Mouse (Mus musculus) MEL-GATA-1-ER (cell line): ENCODE data around the gene Armc8.

Experiments
- DNase-seq: peaks from one replicate; pipeline ENCODE4 v3.0.0-alpha.2; 2012; ENCODE audit warnings: low read depth; ENCODE audit errors: extremely low read depth

The Armc8 gene

DNA sequence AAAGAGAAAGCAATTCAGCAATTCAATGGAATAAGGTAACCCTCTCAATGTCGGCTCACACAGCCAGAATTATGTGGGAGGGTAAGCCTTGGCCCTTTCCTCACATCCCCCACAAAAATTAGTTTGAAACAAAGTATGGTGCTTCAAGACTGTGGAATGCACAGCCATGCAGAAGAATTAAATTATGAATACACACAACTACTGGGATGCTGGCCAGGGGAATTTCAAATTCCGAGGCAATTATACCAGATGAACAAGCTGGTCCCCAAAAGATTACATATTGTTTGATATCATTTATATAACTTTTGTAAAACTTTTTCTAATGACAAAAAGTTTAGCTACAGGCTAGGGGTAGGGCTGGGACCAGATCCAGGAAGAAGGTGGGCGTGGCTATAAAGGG lies 121.4 kb downstream of the Armc8 start:
- no peak for DNase-seq

DNA sequence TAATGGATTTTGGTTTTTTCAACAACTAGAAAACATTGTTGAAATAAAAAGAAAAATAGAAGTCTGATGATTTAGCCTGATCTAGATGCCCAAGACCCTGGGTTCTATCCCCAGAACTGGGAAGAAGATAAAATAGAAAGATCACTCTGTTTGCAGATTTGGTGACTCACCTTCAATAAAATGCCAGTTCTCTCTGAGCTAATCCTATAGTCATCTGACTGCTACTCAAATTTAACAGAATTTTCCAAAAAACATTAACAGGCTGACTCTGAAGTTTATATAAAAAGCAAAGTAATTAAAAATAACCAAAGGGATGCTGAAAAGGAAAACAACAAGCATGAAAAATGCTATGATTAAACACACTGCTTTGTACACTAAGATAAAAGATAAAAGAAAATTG lies 122.4 kb downstream of the Armc8 start:
- no peak for DNase-seq

DNA sequence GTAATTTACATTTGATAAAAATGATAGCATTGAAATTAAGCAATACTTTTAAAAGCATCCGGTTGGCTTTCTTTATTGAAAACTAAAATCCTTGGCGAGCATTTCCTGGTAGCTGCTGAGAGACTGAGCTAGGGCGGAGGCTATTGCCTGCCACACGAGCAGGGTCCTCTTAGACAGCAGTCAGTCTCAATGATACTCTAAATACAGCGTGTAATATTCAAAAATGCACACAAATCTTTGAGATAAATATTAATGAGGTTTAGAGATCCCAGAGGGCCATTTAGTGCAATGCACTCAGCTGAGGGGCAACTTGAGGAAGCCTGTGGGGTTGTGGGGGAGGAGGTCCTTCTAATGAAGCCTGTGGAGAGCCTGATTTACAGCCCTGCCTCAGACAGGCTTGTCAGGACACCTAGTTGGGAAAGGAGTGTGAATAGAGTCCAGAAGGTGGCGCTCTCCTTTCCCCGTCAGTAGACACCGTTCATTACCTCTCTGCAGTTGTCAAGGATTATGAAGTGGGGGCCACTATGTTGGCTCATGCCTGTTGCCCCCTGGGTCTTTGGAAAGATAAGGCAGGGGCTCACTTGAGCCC lies 124.0 kb downstream of the Armc8 start:
- DNase-seq: no peak

DNA sequence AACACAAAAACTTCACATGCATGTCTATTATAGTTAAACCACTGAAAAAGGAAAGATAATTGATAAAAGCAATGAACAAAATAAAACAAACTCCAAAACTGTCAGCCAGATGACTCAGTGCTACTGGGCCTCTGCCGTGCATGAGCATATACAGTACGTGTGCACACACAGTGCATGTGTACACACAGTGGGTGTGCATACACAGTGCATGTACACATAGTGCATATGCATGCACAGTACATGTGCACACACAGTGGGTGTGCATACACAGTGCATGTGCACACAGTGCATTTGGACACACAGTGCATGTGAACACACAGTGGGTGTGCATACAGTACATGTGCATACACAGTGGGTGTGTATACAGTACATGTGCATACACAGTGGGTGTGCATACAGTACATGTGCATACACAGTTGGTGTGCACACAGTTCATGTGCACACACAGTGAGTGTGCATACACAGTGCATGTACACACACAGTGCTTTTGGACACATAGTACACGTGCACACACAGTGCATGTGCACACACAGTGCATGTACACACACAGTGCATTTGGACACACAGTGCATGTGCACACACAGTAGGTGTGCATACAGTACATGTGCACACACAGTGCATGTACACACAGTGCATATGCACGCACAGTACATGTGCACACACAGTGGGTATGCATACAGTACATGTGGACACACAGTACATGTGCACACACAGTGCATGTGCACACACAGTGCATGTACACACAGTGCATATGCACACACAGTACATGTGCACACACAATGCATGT lies 126.9 kb downstream of the Armc8 start:
- no peak for DNase-seq

DNA sequence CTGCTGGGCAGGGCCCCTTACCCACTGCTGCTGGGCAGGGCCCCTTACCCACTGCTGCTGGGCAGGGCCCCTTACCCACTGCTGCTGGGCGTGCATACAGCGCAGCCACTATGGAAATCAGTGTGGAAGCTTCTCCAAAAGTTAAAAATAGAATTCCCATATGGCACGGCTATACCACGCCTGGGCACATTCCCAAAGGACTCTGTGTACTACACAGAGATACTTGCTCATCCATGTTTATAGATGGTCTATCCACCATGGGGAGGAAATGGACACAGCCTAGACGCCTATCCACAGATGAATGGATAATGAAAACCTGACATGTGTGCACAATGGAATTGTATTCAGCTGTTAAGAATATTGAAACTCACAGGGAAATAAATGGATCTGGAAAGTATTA lies 127.8 kb downstream of the Armc8 start:
- DNase-seq: no peak

DNA sequence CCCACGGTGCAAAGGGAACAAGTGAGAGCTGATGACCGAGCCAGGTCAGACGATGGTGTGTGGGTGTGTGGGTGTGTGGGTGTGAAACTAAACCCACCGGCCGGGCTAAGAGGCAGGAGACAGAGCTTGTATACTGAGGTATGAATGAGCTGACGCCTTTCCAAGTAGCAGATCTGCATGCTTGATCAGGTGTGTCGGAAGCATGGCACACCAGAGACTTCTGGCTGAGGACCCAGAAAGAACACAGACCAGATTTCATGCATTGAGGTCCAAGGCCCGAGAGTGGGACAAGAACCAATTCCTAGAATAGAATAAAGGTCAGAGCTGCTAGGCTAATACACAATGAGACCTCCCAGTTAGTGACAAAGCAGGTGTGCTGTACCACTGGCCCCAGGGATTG lies 129.6 kb downstream of the Armc8 start:
- DNase-seq: no peak

DNA sequence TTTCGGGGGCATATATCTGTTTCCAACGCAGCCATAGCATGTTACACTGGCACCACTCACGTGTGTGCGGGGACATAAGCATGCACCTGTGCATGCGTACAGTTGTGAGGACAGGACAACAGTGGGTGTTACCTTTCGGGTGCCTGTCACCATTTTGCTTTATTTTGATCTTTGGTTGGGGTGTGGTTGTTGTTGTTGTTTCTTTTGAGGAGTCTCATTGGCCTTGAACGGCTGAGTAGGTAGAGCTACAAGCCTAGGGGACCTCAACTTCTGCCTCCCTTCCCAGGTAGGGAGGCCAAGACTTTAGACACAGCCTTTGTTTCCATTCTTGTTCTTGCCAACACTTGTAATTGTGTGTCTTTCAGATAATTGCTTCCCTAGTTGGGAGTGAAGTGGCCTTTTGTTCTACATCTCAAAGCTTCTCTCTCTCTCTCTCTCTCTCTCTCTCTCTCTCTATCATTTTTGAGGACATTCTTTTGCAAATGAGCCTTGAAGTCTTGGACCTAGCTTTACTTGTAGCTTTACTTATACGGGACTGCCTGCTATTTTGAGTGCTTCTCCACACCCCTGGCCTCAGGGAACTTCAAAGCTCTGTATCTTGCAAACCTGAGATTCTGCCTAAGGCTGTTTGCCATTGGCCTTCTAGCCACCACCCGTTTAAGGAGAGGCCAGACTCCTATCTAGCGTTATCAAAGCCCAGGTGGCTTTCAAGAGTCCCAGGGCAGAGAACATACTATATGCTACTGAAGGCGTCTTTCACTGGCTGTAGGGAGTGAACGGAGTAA lies 130.7 kb downstream of the Armc8 start:
- DNase-seq: no peak

DNA sequence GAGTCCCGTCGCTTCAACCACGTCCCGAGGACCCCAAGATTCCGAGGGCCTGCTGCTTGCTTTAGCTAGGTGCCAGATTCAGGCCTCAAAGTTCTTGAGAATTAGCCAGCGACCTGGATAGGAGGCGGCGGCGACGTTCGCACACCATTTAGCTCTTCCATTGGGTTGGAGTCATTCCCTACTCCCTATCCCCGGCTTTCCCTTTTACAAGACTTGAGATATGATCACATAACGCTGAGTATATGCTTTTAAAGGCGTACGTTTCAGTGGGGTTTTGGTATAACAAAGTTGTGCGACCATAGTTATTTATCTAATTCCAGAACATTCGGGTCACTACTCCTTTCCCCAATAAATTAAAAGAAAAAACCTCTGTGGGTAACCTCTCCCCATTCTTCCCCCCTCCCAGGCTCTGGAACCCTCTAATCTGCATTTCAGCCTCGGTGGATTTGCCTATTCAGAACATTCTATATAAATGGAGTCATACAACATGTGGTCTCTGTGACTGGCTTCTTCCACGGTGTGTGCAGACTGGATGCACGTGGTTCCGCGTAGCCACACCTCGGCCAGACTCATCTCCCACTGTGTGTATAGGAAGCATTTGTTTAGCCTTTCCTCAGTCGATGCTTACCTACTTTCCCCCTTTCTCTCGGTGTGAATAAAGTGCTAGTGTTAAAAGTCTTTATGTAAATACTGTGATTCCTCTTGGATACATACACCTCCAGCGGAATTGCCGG lies 131.5 kb downstream of the Armc8 start, which contains the start of gene Mras:
Gene Mras (minus strand): TSS at position 351 of the 734 bp plus-strand sequence.
- DNase-seq: no peak

DNA sequence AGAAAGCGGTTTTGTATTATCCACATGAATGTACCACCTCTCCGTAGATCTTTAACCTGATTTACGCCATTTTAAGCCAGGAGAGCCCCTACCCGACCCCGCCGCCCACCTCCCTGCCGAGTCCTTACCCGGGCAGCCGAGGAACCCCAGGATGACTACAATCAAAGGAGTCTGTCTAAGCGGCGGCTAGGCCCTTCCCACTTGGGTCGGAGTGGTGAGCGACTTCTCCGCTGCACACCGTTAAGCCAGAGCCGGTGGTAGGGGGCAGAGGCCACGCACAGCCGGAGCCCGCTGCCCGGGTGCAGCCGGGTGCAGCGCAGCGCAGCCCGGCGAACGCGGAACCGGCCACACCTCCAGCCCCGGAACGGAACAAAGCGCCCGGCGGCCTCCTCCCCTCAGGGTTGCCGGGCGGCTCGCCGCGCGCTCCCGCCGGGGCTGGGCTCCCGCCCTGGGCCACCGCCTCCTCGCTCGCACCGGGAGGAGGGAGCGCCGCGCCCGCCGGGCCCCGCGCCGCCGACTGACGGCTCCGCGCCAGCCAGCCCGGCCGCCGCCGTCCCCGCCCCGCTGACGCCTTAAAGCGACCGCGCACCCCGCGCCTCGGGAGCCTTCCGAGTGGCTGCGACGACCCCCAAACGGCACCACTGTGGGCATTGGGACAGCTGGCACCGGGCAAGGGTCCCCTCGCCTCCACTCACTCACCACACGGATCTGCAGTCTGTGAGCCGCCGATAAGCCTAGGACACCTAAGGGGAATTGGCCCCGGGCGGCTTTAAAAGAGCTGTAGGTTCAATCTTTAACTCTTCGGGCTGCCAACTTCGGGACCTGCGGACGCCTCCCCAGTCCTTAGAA lies 132.3 kb downstream of the Armc8 start:
- no peak for DNase-seq

DNA sequence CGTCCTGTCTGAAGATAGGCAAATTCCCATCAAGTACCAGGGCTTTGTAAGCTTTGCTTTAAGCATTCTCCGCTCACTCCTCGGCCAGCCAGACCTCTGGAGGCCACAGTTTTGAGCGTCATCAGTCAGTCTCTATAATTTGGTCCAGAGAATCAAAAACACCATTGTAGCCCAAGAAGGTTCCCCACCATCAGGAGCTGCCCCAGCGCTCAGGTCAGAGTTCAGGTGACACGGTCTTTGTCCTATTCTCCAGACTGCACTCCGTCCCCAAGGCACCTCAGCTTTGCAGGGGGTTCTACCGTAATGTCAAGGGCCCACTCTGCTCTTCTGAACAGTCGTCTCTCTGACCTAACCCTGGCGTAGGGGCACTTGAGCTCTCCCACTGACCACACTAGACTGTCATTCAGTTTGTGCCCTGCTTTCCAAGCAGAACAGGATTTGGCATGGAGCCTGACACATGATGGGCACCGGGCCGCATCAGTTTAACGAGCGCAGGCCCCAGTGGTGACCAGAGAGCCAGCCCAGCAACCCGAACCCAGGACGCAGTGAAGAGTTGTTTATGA lies 133.0 kb downstream of the Armc8 start:
- DNase-seq: no peak

DNA sequence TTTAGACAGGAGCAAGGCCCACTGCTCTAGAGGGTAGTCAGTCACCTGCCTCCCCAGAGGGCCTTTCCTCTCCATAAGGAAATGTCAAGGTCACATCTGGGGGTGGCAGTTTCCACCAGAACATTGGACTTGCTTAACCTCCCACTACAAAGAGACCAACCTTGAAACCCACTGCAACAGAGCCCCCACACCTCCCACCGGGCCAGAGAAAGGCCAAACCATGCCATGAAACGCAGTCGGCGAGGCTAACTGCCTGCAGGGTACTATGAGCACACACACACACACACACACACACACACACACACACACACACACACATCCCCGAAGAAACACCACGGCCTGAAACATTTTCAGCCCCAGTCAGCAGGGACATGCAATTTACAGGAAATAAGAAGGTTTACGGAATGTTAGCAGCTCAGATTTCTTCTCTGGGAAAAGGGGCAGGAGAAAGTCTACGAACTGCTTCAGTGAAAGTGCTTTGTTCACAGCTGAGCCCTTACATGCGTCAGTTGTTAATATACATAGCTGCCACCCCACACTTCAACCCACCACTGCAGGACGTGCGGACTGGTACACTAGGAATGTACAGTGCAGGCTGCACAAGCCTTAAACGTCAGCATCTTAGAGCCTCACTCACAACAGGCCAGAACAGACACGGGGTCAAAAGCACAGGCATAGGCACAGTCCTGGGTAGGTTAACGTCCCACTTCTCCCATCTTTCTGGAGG lies 133.6 kb downstream of the Armc8 start:
- DNase-seq: no peak

DNA sequence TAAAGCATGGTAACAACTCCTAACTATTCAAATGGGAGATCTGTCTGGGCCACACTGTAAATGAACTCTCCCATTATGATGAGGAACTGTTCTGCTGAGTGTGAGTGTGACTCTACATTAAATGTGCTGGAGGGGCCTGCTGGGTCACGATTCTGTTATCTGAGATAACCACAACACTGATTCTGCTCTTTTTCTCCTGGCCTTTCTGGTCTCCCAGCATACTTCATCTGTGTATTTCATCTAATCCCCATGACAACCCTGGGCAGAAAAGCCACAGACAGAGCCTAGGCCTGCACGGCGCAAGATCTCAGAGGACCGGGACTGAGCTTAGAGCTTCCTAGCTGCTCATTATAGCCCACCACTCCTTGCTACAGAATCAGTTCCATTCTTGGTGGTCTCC lies 136.2 kb downstream of the Armc8 start:
- no peak for DNase-seq

DNA sequence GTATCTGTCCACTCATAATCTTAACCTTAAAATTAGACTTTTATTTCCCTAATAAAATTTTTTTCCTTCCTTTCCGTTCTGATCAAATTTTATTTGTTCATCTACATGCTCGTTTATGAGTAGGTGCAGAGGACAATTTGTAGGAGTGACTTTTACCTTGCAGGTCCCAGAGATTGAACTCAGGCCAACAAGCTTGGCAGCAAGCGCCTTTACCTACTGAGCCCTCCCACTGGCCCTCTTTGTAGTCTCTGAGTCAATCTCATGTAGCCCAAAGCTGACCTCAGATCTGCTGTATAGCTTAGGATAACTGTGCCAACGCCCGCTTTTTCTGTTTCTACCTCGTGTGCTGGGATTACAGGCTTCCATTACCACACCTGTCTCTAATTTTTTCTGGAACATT lies 136.7 kb downstream of the Armc8 start:
- no peak for DNase-seq

DNA sequence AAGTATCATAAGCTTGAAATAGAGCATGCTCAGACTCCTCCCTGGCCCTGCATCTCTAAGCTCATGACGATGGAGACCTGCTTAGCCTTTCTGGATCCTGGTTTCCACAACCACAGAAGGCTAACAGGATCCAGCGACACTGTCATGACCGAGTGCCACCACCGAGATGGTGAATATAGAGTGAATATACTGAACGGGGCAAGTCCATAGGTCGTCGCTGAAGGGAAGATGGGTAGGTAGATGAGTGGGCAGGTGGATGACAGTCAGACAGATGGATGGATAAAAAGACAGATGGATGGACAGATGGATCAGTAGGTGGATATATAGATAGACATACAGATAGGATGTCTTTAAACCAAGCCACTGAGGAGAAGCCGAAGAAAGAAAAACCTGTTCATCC lies 137.4 kb downstream of the Armc8 start:
- no peak for DNase-seq

DNA sequence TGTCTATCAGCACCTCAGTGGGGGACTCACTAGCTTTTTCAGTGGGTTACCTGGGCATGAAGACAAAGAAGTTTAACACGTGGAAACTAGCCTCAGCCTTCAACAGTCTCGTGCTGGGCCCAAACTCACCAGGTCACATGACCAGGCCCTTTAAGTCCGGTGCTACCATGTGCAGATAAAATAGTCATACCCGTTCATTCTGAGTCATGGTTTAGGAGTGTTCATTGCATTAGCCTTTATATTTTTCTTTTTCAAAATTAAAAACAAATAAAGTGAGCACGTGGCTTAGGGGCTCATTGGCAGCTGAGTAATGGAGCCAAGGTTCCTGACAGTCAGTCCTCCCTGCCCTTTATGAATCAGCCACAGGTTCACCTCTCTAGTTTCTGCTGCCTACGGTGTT lies 137.9 kb downstream of the Armc8 start:
- DNase-seq: no peak

DNA sequence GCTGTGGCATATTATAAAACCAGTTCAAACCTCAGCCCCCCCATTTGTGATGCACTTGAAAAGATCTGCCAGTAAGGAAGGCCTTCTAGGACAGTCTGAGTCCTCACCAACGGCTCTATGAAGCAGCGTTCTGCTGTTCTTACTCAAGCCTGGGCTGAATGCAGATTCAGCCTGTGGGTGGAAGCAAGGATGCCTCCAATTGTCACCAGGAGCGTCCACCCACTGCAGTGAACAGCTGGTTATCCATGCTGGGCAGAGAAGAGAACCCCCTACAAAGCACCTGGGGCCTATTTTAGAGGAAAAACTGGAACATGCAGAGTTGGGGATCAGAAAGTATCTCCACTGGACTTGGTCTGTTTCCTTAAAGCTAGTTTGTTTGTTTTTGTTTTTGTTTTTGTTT lies 138.9 kb downstream of the Armc8 start:
- DNase-seq: no peak

DNA sequence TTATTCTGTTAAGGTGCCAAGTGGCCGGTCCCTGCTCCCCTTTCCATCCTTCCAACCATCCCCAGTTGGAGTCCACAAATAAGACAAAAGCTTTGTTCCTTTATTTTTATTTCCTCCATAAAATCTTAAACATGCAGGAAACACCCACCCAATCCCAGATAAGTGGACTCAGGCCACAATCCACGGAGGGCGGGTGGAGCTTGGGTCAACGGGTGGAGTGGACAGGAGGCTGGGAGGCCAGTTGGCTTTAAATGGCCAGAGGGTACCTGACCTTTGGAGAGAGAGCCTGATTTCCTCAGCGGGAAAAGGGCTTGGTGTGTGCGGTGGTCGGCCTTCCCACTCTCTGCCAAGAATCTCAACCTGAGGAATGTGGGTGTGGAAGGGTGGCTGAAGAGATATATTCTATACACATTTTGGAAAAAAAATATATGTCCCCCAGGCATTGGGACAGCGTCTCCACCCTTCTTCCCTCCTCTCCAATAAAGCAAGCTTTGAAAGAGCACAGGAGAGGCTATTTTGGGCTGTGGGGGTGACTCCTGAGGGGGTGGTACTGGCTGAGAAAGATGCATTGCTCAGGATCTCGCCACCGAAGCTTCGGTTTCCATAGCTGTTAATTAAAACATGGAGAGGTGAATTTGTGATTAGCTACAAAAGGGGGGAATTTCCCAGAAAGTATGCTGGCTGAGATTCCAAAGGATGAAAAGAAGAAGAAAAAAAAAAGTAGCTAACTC lies 139.9 kb downstream of the Armc8 start:
- DNase-seq: no peak
